Mouse (Mus musculus) spleen, adult 2 months (tissue): ENCODE results near the gene Cdh23.

ENCODE experiments used
- CTCF ChIP-seq: fragments of 200-500 bp; IDR thresholded peaks from 2 replicates; pipeline ENCODE4 v1.5.1; 2011; ENCODE audit warnings: mild to moderate bottlenecking, inconsistent platforms; ENCODE audit not compliant: insufficient read depth, insufficient read length, insufficient replicate concordance; ENCODE audit errors: extremely low read depth
- POLR2A ChIP-seq: fragments of 200-500 bp; IDR thresholded peaks from 2 replicates; pipeline ENCODE4 v1.6.1; 2011; ENCODE audit warnings: low read depth, low read length, inconsistent platforms

DNA sequence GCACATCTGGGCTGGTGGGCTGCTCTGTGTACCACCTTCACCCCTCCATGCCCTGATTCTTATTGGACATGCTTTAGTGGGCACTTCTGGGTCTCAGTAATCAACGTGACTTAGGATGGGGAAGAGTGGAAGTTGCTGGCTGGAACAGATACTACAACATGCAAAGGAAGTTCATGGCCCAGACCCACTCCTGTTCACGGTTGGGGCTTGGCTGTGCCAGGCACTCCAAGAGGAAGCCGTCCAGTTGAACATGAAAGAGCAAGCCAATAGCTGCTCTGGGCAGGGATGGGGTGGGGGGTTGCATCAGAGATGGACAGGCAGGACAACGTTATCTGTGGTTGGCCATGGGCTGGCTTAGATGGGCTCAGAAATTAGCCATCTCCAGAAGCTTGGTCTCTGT lies 328.4 kb downstream of the Cdh23 start:
- TF ChIP-seq CTCF = no peak
- no peak for TF ChIP-seq POLR2A
